Mouse (Mus musculus): ENCODE results near the gene Olfr122.

Gene Olfr122

DNA sequence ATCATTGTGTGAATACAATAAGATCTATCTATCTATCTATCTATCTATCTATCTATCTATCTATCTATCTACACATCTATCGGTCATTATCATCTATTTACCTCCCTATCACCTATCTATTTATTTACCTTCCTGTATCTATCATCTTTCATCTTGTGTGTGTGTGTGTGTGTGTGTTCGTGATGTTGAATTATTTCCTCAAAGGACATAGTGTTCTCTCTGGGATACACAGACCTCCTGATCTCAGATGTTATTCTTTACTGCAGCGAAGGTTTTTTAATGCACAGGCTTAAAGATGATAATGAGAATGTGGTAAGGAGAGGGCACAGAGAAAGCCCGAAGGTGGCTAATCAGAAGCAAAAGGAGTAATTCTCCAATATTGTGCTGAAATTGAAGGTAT is at the start of gene Olfr122:
TSS of gene Olfr122 (plus strand) at position 301 of the 400 bp plus-strand sequence.
- no peak for DNase-seq

DNA sequence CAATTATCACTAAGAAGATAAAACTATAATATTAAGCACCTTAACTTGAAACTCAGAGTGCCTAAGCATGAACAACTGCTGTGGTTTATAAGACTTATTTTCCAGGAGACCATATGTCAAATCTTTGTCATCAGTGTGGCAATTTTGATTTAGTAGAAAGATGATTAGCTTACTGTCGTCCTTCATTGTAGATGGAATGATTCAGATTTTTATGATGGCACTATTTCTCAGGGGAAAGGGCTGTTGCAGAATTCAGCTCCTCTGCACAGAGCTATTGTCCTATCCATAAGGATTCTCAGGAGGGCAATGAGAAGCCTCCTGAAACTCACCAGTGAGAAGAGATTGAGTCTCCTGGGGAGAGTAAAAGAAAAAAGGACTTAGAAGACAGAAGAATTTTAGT is 46.9 kb upstream of the Olfr122 start, which contains the start of gene Olfr120:
TSS of gene Olfr120 (plus strand) at position 301 of the 400 bp plus-strand sequence.
- no peak for DNase-seq

DNA sequence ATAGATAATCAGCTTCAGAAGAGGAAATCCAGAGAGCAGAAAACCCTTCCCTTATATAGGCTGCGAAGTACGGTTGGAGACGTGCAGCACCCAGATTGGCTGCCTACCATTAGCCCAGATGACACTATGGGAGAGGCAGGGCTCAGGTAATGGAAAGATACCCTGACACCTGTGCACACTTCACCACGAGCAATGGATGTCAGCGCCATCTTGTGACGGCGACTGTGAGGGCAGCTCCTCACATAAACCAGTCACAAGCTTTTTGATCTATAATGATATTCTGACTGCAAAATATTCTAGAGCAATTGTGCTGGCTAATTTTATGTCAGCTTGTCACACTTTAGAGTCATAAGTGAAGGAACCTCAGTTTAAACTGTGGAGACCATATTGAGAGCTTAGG is 30.3 kb upstream of the Olfr122 start:
- no peak for DNase-seq

DNA sequence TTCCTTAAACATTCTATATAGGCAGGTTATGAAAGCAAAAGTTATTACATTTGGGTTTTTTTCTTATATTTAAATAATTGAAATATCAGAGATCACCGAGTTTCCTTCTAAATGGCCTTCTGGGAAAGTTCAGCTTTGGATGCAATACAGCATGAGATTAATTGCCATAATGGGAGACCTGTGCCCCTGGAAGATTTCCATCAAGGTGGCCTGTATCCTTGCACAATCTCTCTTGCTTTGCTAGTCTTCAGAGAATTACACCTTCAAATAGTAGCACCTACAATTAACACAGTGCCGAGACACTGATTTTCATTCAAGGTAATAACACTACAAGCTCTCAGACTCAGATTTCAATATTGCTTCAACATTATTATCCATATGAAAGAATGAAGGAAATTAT is 24.8 kb downstream of the Olfr122 start, which contains the start of gene Olfr123:
TSS of gene Olfr123 (plus strand) at position 301 of the 400 bp plus-strand sequence.
- no peak for DNase-seq

DNA sequence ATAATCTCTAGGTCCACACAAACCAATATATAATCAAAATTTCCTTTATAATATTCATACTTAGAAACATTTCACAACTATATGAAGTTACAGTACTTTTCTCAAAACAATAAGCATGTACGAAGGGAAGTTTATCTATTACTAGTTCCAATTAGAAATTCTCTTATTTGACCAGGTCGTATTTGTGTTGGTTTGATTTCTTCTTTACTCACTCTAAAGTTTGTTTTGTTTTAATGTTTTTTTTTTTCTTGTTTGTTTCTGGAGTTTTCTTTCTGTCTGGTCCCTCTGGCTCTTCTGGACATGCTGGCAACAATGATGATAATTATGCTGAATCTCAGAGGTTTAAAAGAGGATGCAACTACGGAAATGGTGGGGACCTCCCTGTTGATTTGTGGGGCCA is 31.2 kb downstream of the Olfr122 start, which contains the start of gene Olfr124:
TSS of gene Olfr124 (plus strand) at position 301 of the 400 bp plus-strand sequence.
- no peak for DNase-seq
